Mouse (Mus musculus): ENCODE measurements around the gene Cyp2d22. TPM values are rescaled to one million over a fixed set of nuclear protein-coding genes. Genes with fewer than 3 reads are reported as not detected.
"Not testable (repeated sequence)": the region's sequence is repeated elsewhere in the genome, so short reads cannot be mapped to it uniquely, and the experiment has no call there.

The Cyp2d22 gene
- polyA plus RNA-seq, 1 experiment from 2014 or later: 9.7 TPM

- Histone ChIP-seq H3K4me3 (ENCODE audit: low read length) (no peak overlapping the region), H3K4me1 (replicated peaks; ENCODE audit: control insufficient read depth, insufficient read depth, low read length) (no peaks in the 10 kb centered on the region), H3K4me2 (ENCODE audit: low read depth, low read length) (no peak overlapping the region), H3K9me3 (ENCODE audit: control insufficient read depth, low read length) (no peaks in the 10 kb centered on the region), H3K36me3 (ENCODE audit: control insufficient read depth, insufficient read depth, low read length) (no peaks in the 10 kb centered on the region), H3K9ac (ENCODE audit: low read length) (no peak overlapping the region), H3K27me3 (ENCODE audit: control insufficient read depth, insufficient read depth, low read depth, low read length) (no peaks in the 10 kb centered on the region), H3K27ac (ENCODE audit: low read length) (no peak overlapping the region)
- ATAC-seq (ENCODE audit: low read depth): no peak
- WGBS: 88% methylated on average over 6 of the region's 6 CpGs
Measured at GRCm38 (mm10) chr15:82402741-82403140, 22.7 kb upstream of the Cyp2d22 start.

- Histone ChIP-seq H3K9me3 (ENCODE audit: control insufficient read depth, low read length) (no peaks in the 10 kb centered on the region), H3K4me1 (replicated peaks; ENCODE audit: control insufficient read depth, insufficient read depth, low read length) (no peaks in the 10 kb centered on the region), H3K27ac (ENCODE audit: low read length) (no peak overlapping the region), H3K27me3 (ENCODE audit: control insufficient read depth, insufficient read depth, low read depth, low read length) (no peaks in the 10 kb centered on the region), H3K36me3 (ENCODE audit: control insufficient read depth, insufficient read depth, low read length) (no peaks in the 10 kb centered on the region), H3K9ac (ENCODE audit: low read length) (no peak overlapping the region), H3K4me2 (ENCODE audit: low read depth, low read length) (no peak overlapping the region), H3K4me3 (ENCODE audit: low read length) (no peak overlapping the region)
- no peak for ATAC-seq (ENCODE audit: low read depth)
Measured at GRCm38 (mm10) chr15:82402106-82402505, 22.0 kb upstream of the Cyp2d22 start.

DNA sequence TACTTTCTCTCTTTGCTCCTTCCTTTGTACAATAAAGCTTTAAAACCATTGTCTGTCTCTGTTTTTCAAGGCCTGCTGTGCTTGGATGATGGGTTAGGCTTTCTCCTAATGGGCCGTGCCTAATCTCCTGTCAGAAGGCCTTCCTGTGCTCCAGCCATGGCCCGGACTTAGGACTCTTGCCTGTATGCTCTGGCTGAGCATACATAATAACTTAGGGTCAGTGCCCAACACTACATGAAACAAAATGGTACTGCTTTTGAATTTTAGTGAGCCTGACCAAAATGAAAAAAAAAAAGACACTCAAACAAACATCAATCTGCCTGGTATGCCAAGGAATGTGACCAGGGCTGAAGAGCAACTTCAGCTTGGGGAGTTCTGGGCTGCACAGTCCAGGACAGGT, 21.5 kb upstream of the Cyp2d22 start:
- Histone ChIP-seq H3K27me3 (ENCODE audit: control insufficient read depth, insufficient read depth, low read depth, low read length) (no peaks in the 10 kb centered on the region), H3K4me3 (ENCODE audit: low read length) (no peak overlapping the region), H3K27ac (ENCODE audit: low read length) (no peak overlapping the region), H3K4me1 (replicated peaks; ENCODE audit: control insufficient read depth, insufficient read depth, low read length) (no peaks in the 10 kb centered on the region), H3K36me3 (ENCODE audit: control insufficient read depth, insufficient read depth, low read length) (no peaks in the 10 kb centered on the region), H3K4me2 (ENCODE audit: low read depth, low read length) (no peak overlapping the region), H3K9ac (ENCODE audit: low read length) (no peak overlapping the region), H3K9me3 (ENCODE audit: control insufficient read depth, low read length) (no peaks in the 10 kb centered on the region)
- WGBS: 62% methylated on average over 2 of the region's 2 CpGs
- no peak for ATAC-seq (ENCODE audit: low read depth)

DNA sequence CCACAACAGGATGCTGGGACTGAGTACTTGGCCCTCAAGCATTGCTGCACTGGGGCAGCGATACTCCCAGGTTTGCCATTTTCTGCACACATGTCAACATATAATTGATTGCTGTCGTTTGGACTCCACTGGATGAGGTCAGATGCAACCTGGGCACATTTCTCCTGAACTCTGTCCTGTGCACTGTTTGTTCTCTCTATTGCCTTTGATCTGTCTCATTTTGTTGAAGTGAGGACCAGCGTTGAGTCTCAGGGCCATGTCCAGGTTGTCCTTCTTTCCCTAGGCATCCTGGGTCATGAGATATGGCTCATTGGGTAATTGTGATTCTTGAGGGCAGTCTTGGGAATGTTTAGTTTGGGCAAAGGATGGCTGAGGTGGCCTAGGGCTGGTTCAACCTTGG, 15.9 kb upstream of the Cyp2d22 start:
- H3K4me2 ChIP-seq (ENCODE audit: low read depth, low read length); ATAC-seq (ENCODE audit: low read depth); H3K9ac ChIP-seq (ENCODE audit: low read length); H3K9me3 ChIP-seq (ENCODE audit: control insufficient read depth, low read length); H3K27ac ChIP-seq (ENCODE audit: low read length); H3K4me1 ChIP-seq (replicated peaks; ENCODE audit: control insufficient read depth, insufficient read depth, low read length); H3K4me3 ChIP-seq (ENCODE audit: low read length); H3K36me3 ChIP-seq (ENCODE audit: control insufficient read depth, insufficient read depth, low read length); H3K27me3 ChIP-seq (ENCODE audit: control insufficient read depth, insufficient read depth, low read depth, low read length): not testable (repeated sequence)
- WGBS: 66% methylated on average over 3 of the region's 3 CpGs

GRCm38 (mm10) chr15:82393922-82394321, 13.9 kb upstream of the Cyp2d22 start, which contains the start of gene Cyp2d11:
Gene Cyp2d11 (minus strand): TSS chr15:82394022.
- H3K9ac ChIP-seq (ENCODE audit: low read length); H3K27me3 ChIP-seq (ENCODE audit: control insufficient read depth, insufficient read depth, low read depth, low read length); H3K4me1 ChIP-seq (replicated peaks; ENCODE audit: control insufficient read depth, insufficient read depth, low read length); H3K4me3 ChIP-seq (ENCODE audit: low read length); ATAC-seq (ENCODE audit: low read depth); H3K9me3 ChIP-seq (ENCODE audit: control insufficient read depth, low read length); H3K36me3 ChIP-seq (ENCODE audit: control insufficient read depth, insufficient read depth, low read length); H3K27ac ChIP-seq (ENCODE audit: low read length); H3K4me2 ChIP-seq (ENCODE audit: low read depth, low read length): not testable (repeated sequence)
- WGBS: 92% methylated on average over 2 of the region's 2 CpGs

GRCm38 (mm10) chr15:82389916-82390315, 9.9 kb upstream of the Cyp2d22 start:
- not testable (repeated sequence) for H3K9me3 ChIP-seq (ENCODE audit: control insufficient read depth, low read length); H3K27ac ChIP-seq (ENCODE audit: low read length); H3K36me3 ChIP-seq (ENCODE audit: control insufficient read depth, insufficient read depth, low read length); ATAC-seq (ENCODE audit: low read depth); H3K9ac ChIP-seq (ENCODE audit: low read length); H3K4me3 ChIP-seq (ENCODE audit: low read length); H3K4me1 ChIP-seq (replicated peaks; ENCODE audit: control insufficient read depth, insufficient read depth, low read length); H3K4me2 ChIP-seq (ENCODE audit: low read depth, low read length); H3K27me3 ChIP-seq (ENCODE audit: control insufficient read depth, insufficient read depth, low read depth, low read length)
- WGBS: 88% methylated on average over 9 of the region's 10 CpGs

DNA sequence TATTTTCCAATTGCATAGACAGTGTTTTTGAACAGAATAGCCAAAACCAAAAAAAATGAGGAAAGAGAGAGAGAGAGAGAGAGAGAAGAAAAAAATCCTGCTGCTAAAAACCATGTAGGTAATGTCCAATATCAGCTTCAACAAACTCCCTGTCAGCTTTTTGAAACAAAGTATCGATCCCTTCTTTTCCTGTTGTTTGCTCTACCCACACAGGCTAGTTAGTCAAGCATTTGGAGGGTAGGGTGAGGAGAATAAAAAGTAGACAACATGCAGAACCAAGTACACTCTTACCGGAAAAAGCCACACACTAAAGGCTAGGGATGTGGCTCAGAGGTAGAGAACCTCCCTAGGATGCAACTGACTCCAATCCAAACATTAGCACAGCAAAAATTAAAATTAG, 5.7 kb upstream of the Cyp2d22 start:
- Histone ChIP-seq H3K27ac (ENCODE audit: low read length) (no peak overlapping the region), H3K36me3 (ENCODE audit: control insufficient read depth, insufficient read depth, low read length) (no peaks in the 10 kb centered on the region), H3K9me3 (ENCODE audit: control insufficient read depth, low read length) (no peaks in the 10 kb centered on the region), H3K9ac (ENCODE audit: low read length) (no peak overlapping the region), H3K4me1 (replicated peaks; ENCODE audit: control insufficient read depth, insufficient read depth, low read length) (peaks cover 3% of the 10 kb centered on the region), H3K4me2 (ENCODE audit: low read depth, low read length) (no peak overlapping the region), H3K4me3 (ENCODE audit: low read length) (no peak overlapping the region), H3K27me3 (ENCODE audit: control insufficient read depth, insufficient read depth, low read depth, low read length) (no peaks in the 10 kb centered on the region)
- WGBS: 88% methylated on average over 2 of the region's 2 CpGs
- ATAC-seq (ENCODE audit: low read depth): no peak

DNA sequence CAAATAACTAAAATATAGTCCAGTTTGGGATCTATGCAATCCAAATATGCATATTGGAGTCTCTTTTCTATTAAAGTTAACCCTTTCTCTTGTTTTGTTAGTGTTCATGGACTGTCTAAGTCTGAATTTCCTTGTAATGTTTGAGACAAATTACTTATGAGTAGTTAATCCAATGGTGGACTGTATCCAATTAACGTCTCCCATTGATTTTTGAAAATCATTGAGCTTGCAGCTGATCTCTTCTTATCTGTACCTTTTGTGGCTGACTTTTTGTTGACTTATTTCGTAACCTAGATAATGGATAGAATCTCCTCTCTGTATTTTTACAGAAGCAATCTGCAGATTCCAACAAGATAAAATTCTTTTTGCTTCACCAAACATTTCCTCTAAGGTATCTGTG, 2.4 kb upstream of the Cyp2d22 start:
- no peaks in the 10 kb centered on the region for H3K9me3 ChIP-seq (ENCODE audit: control insufficient read depth, low read length)
- no peak overlapping the region for H3K9ac ChIP-seq (ENCODE audit: low read length)
- no peak overlapping the region for H3K27ac ChIP-seq (ENCODE audit: low read length)
- no peak overlapping the region for H3K4me3 ChIP-seq (ENCODE audit: low read length)
- no peak overlapping the region for H3K4me2 ChIP-seq (ENCODE audit: low read depth, low read length)
- peaks cover 21% of the 10 kb centered on the region for H3K4me1 ChIP-seq (replicated peaks; ENCODE audit: control insufficient read depth, insufficient read depth, low read length)
- WGBS: 80% methylated on average over 2 of the region's 2 CpGs
- no peak for ATAC-seq (ENCODE audit: low read depth)
- H3K36me3 ChIP-seq (ENCODE audit: control insufficient read depth, insufficient read depth, low read length): no peaks in the 10 kb centered on the region
- no peaks in the 10 kb centered on the region for H3K27me3 ChIP-seq (ENCODE audit: control insufficient read depth, insufficient read depth, low read depth, low read length)

DNA sequence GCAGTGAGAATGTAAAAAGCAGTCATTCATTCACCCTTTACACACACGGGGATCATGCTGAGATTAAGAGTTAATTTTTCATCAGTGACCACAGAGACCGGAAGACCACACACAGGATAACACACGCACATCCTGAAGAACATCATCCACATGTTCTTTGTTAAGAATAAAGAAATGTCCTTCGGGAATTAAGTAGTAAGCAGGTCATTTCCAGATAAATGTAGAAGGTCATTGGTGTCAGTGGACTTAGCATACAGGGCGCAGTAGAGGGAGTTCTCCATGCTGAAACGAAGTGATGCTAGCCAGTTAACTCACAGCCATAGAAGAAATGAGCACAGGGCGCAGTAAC, 628 bp upstream of the Cyp2d22 start:
- Histone ChIP-seq H3K4me3 (ENCODE audit: low read length) (peak overlapping the region; percentile 35), H3K9ac (ENCODE audit: low read length) (peak overlapping the region; percentile 43; the same call in 1 of the 2 replicates), H3K9me3 (ENCODE audit: control insufficient read depth, low read length) (no peaks in the 10 kb centered on the region), H3K4me1 (replicated peaks; ENCODE audit: control insufficient read depth, insufficient read depth, low read length) (peaks cover 30% of the 10 kb centered on the region), H3K4me2 (ENCODE audit: low read depth, low read length) (peak overlapping the region; percentile 78), H3K27ac (ENCODE audit: low read length) (no peak overlapping the region), H3K36me3 (ENCODE audit: control insufficient read depth, insufficient read depth, low read length) (no peaks in the 10 kb centered on the region), H3K27me3 (ENCODE audit: control insufficient read depth, insufficient read depth, low read depth, low read length) (no peaks in the 10 kb centered on the region)
- no peak for ATAC-seq (ENCODE audit: low read depth)
- WGBS: 33% methylated on average over 7 of the region's 7 CpGs

DNA sequence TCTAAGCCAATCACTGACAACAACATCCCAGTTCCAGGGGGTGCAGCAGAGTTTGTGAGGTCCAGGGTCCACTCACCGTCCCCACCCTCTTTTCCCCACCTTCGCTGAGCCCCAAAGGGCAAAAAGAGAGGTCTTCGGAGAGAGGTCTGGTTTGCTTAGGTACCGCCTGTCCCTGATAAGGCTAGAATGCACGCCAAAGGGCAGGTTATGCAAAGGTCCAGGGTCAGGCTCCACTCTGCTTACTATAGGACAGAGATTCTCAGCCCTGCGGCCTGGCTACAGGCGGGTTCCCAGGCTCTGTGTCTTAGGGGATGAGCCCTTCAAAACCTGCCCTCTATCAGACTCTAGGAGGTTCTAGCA, 569 bp downstream of the Cyp2d22 start:
- Histone ChIP-seq H3K27me3 (ENCODE audit: control insufficient read depth, insufficient read depth, low read depth, low read length) (no peaks in the 10 kb centered on the region), H3K9me3 (ENCODE audit: control insufficient read depth, low read length) (no peaks in the 10 kb centered on the region), H3K4me2 (ENCODE audit: low read depth, low read length) (peak overlapping the region; percentile 78), H3K9ac (ENCODE audit: low read length) (peak overlapping the region; percentile 75), H3K4me3 (ENCODE audit: low read length) (peak overlapping the region; percentile 61), H3K36me3 (ENCODE audit: control insufficient read depth, insufficient read depth, low read length) (no peaks in the 10 kb centered on the region), H3K4me1 (replicated peaks; ENCODE audit: control insufficient read depth, insufficient read depth, low read length) (peaks cover 30% of the 10 kb centered on the region), H3K27ac (ENCODE audit: low read length) (peak overlapping the region; percentile 78)
- ATAC-seq (ENCODE audit: low read depth): no peak; the same call in 1 of the 2 replicates
- WGBS: 22% methylated on average over 7 of the region's 7 CpGs

All from lung, embryonic 16.5 days (tissue).